Mouse (Mus musculus): ENCODE results near the gene Gm20388.

GRCm38 (mm10) chr8:122058510-122058909, 2147.9 kb downstream of the Gm20388 start:
- no peak for TF ChIP-seq MAFK (IDR thresholded peaks at IDR 0.05; ENCODE audit: insufficient read depth, low read depth, low read length)
- TF ChIP-seq ZC3H11A (IDR thresholded peaks at IDR 0.05; ENCODE audit: borderline replicate concordance, low read depth, low read length) = no peak
- no peak for TF ChIP-seq ZNF384 (IDR thresholded peaks at IDR 0.05; ENCODE audit: low read depth, low read length)
- TF ChIP-seq HCFC1 (IDR thresholded peaks at IDR 0.05; ENCODE audit: borderline replicate concordance, insufficient read depth, low read length) = no peak
- TF ChIP-seq CHD2 (IDR thresholded peaks at IDR 0.05; ENCODE audit: low read depth, low read length) = no peak
